Mouse (Mus musculus): Measurements from ENCODE around the gene Nodal.

Gene Nodal

DNA sequence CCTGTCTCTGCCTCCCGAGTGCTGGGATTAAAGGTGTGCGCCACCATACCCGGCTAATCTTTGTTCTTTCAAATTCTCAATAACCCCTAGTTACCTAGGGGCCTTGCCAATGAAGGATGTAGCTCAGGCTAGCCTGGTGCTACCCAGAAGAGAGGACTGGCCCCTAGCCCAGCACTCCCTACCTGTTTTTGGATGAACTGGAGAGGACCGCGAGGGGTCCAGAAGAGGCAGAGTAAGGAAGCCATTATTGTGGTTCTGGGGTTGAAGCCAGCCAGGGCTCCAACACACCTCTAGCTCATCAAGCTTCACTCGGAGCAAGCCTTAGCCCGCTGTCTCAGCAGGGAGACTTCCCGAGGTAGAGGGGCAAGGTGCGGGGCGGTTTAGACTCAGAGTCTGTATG is at the start of gene Nodal:
Gene Nodal, plus strand, starts transcription at position 301 of the 400 bp plus-strand sequence.
- DNase-seq = no peak

GRCm38 (mm10) chr10:61369755-61370154 is 48.0 kb upstream of the Nodal start:
- peak; percentile 97 for DNase-seq

GRCm38 (mm10) chr10:61370273-61370979 is 47.3 kb upstream of the Nodal start:
- peak; percentile 99 for DNase-seq

- DNase-seq = no peak
Measured at GRCm38 (mm10) chr10:61371884-61372584, 45.7 kb upstream of the Nodal start.

GRCm38 (mm10) chr10:61372585-61372923 is 45.2 kb upstream of the Nodal start:
- DNase-seq = peak; percentile 95

GRCm38 (mm10) chr10:61374076-61374475 is 43.7 kb upstream of the Nodal start:
- DNase-seq = peak; percentile 97

GRCm38 (mm10) chr10:61374771-61375481 is 42.8 kb upstream of the Nodal start:
- peak; percentile 95 for DNase-seq

DNA sequence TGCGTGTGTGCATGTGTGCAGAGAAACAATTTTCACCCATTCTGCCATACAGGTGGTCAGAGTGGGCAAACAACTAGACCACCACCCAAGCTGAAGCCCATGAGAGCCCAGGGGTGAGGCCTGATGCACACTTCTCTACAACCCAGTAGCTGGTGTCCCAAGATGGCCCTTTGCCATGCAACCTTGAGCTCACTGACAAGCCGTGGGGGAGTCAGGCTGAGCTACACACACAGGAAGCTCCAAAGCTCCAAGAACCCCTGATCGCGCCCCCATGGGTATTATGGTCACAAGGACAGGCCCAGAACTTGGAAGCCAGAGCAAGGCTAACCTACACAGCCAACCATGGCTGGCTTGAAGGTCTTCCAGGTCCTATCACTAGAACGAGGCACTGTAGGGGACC is 39.7 kb upstream of the Nodal start:
- DNase-seq = peak; percentile 95

GRCm38 (mm10) chr10:61378698-61379097 is 39.1 kb upstream of the Nodal start:
- peak; percentile 96 for DNase-seq

GRCm38 (mm10) chr10:61379340-61380040 is 38.3 kb upstream of the Nodal start:
- peak; percentile 92 for DNase-seq

- DNase-seq = peak; percentile 98
Measured at GRCm38 (mm10) chr10:61380186-61380585, 37.6 kb upstream of the Nodal start.

- peak; percentile 98 for DNase-seq
Measured at GRCm38 (mm10) chr10:61381823-61382222, 35.9 kb upstream of the Nodal start.

DNA sequence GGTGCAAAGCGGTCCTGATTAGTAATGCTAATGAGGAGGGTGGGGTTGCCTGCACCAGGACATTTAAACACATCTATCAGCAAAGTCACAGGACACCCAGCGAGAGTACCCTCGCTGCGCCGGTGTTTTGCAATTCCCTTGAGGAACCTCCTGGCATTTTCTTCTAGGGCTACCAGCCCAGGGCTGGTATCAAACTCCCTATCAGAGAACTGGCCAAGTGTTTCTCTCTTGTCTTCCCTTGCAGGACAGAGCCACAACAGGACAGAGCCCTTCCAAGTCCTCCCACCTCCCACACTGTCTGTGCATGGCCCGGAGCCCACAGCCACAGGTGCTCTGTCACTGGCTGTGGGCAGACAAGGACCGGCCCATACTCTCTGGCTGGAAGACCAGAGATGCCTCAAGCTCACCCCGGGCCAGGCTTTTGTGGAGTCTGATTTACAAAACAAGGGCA is 35.5 kb upstream of the Nodal start:
- no peak for DNase-seq

GRCm38 (mm10) chr10:61383021-61383714 is 34.6 kb upstream of the Nodal start, which contains the start of gene Pald1:
TSS of gene Pald1 (minus strand) at chr10:61383530.
- peak; percentile 99 for DNase-seq

GRCm38 (mm10) chr10:61383715-61384047 is 34.1 kb upstream of the Nodal start:
- DNase-seq = no peak

- DNase-seq = no peak
Measured at GRCm38 (mm10) chr10:61385174-61385573, 32.6 kb upstream of the Nodal start.

- peak; percentile 94 for DNase-seq
Measured at GRCm38 (mm10) chr10:61386284-61386683, 31.5 kb upstream of the Nodal start.

- DNase-seq = no peak
Measured at GRCm38 (mm10) chr10:61389020-61389419, 28.8 kb upstream of the Nodal start.

DNA sequence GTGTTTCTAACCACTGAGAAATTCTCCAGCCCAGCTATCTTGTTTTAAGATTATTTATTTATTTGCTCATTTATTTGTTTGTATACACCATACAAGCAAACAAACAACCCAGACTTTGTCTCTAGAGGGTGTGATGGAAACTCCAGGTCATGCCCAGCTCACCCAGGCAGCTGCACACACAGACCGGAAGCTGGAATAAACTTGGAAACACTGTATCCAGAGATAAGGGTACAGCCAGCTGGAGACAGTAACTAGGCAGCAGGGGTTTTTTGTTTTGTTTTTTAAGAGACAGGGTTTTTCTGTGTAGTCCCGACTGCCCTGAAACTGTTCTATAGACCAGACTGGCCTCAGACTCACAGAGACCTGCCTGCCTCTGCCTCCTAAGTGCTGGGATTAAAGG is 27.6 kb upstream of the Nodal start:
- DNase-seq = peak; percentile 94

GRCm38 (mm10) chr10:61392584-61392983 is 25.2 kb upstream of the Nodal start:
- DNase-seq = no peak

DNA sequence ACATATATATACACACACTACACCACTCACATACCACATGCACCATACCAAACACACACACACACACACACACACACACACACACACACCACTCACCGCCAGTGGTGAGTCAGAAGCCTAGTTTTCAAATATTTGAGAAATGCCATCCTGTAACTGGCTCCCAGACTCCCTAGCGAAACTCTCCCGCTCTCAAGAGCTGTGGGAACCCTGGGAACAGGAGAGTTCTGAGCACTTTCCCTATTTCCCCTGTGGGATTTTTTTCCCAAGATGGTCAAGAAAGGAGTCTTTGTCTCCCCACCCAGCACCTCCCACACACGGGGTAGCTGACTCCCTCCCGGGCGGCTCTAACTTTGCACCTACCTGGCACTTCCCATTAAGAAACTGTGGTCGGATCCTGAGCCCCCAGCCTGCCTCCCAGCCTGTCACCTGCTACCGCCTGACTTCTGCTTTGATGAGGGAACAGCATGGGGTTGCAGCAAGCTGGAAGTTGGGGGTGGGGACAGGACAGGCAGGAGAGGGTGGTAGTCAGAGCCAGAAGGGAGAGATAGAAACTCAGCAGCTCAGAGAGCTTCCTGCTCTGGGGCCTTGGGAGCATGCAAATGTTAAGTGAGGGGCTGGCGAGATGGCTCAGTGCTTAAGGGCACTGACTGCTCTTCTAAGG is 23.2 kb upstream of the Nodal start:
- no peak for DNase-seq

DNA sequence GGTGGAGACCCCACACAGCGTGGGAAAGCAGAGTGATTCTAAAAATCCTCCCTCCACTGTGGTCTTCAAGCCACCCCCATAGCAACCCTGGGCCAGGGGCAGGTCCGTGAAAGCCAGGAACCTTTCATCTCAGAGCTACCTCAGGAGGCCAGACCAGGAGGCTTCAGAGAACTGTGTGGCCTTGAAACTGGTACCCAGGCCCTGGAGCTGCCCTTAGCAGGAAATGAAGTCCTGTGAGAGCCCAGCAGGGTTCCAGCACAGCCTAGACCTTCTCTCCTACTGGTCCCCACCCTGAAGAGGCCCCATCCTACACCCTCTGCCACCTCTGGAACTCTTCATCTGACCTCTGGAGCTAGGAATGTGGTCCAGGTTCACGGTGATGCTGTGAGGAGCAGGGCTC is 19.6 kb upstream of the Nodal start:
- no peak for DNase-seq

Data from heart, adult 11 months (tissue).